Mouse (Mus musculus) adrenal gland, adult 8-10 months (tissue): ENCODE measurements around the gene Trappc12. TPM values are rescaled to one million over a fixed set of nuclear protein-coding genes. Genes with fewer than 3 reads are reported as not detected.

Source experiments
- DNase-seq: peaks from one replicate; pipeline ENCODE4 v3.0.0; 2022
- microRNA-seq, 2 experiments: library from miRNA; unstranded; fragments of <30 nt; microRNA quantifications; one replicate each; pipeline ENCODE4 v1.2.0; 2022
- total RNA-seq, 4 experiments: library from RNA; stranded (reverse); gene quantifications; 2 replicates each; pipeline ENCODE4 v1.2.4; 2022

Gene Trappc12
- total RNA-seq, 4 experiments from 2014 or later = 41.7 to 51.0 (median 46.9) TPM

DNA sequence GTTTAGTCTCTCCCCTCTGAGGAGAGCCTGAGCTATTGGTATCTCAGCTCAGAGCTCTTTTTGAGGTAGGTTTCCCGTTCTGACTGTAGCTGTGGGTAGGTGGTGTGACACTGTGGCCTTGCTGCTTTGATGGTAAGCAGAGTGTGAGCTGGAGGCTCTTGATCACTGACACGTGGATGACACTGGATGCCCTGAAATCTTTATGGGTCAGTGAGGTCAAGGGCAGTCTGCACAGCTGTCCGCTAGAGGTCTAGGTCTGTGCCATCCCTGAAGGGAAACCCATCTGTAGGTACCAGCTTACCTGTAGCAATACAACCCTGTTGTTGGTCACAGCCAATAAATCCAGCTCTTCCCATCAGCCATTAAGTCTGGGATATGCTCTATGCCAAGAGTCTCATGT lies 64.5 kb downstream of the Trappc12 start:
- no peak for DNase-seq

DNA sequence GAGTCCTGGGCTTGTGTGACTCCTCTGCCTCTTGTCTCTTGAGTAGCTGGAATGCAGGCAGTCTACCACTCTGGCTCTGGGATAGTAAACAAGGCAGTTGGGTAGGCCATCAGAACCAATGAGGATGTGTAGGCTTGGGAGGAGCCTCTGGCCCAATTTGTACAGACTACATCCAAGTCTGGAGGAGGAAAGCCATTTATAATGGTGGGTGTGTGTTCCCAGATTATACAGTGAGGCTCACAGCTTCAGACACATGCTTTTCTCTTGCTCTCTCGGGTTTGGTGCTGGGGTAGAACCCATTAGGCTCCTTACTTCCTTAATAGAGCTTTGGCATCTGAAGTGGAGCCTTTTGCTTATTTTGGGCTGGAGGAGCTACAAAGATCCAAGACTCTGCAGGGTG lies 65.6 kb downstream of the Trappc12 start:
- DNase-seq = no peak

DNA sequence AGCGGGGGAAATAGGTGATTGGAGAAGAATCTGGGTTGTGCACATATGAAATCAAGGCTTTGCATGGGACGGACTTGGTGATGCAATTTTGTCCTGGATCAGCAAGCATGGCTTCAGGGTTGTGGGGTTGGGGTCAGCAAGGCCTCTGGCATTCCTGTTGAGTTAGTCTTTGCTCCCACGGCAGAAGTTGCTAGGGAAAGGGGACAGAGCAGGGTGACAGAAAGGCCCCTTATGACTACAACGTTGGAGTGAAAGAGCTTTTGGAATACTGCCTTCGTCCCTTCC lies 74.4 kb downstream of the Trappc12 start:
- DNase-seq = no peak

DNA sequence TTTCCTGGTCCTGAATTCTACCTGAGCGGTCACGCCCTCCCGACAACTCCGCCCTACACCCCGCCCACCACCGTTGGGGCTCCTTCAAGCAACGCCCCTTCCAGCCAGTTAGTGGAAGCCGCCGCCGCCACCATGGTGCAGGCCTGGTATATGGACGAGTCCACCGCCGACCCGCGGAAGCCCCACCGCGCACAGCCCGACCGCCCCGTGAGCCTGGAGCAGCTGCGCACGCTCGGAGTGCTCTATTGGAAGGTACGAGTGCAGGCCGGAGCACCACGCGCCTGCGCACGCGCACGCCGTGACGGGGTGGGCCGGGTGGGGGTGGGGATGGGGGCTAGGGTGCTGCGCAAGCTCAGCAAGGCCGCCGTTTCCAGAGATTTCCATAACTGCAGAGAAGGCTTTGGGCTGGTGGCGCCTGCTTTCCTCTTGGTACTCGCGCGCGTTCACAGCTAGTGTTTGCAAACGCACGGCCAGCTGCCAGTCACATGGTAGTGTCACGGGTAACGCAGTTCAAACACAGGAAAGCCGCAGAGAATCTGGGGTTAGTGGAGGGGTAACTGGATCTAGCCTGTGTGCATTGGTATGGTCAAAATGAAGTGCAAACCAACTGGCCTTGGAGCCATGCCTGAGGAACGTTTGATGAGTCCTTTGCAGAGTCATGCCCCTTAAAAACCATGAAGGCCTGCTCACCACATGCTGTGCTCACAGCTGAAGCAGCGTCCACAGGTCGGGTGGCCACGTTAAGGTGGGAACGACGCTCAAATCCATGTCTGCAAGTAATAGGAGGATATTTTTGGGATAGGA lies 74.9 kb downstream of the Trappc12 start, which contains the start of gene Adi1:
Gene Adi1 (plus strand): TSS at position 111 of the 804 bp plus-strand sequence.
- peak; percentile 76 for DNase-seq

DNA sequence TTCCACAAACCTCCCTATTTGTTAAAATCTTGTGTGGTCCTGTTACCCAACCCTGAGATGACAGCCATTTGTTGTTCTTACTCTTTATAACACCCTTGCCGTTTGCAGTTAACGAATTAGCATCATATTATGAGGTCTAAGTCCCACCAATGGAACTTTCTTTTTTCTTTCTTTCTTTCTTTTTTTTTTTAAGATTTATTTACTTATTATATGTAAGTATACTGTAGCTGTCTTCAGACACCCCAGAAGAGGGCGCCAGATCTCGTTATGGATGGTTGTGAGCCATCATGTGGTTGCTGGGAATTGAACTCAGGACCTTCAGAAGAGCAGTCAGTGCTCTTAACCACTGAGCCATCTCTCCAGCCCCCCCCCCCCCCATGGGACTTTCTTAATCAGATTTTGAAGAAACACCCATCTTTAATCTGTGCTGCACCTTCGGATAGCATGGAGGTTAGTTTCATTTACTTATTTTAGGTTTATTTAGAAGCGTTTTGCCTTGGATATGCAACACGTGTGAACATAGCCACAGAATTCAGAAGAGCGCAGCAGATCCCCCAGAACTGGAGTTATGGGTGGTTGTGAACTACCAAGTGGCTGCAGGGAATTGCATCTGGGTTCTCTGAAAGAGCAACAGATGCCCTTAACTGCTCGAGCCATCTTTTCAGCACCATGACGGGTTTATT lies 76.1 kb downstream of the Trappc12 start:
- no peak for DNase-seq

DNA sequence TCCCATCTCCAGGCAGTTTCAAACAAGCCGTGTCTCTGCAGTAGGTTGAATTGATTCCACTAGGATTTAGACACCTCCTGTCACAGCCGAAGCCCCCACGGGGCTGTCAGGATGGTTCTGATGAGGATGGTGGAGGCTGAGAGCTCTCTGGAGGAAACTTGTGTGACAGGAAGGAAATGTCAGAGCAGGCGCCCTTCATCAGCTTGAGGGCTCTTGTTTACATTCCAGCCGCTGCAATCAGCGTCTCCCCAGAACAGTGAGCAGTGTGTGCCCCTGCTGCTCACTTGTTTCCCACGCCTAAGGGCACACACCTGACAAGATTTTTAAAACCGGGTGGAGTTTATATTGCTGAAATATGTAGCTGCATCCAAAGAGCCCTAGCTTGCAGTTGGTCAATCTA lies 83.0 kb downstream of the Trappc12 start:
- no peak for DNase-seq

DNA sequence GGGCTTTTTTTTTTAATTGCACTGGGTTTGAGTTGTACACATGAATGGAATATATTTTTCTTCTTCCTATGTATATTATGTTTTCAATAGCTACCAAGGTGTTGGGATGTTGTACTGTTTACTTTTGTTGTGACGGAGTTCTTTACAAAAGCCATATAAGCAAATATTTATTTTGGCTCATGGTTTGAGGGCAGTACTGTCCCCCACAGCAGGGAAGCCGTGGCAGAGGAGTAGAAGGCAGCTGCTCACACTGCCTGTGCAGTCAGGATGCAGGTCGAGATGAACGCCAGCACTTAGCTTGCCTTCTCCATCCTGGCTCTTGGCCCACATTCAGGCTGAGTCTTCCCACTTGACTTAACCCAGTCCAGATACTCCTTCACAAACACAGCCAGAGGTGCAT lies 83.5 kb downstream of the Trappc12 start:
- DNase-seq = no peak

DNA sequence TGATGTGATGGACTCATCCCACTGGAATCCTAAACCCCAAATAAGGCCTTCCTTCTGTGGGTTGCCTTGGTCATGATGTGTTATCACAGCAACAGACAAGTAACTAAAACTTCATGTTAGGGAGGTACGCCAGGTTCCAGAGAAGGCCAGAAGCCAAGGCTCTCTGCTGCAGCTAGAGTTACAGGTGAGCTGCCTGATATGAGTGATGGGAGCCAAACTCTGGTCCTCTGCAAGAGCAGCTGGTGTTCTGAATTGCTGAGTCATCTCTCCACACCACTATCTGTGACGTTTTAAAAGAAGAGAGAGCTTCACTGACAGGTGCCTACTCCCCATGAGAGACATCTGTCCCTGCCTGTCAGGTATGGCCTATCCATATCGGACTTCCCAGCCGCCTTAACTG lies 87.6 kb downstream of the Trappc12 start:
- DNase-seq = no peak

DNA sequence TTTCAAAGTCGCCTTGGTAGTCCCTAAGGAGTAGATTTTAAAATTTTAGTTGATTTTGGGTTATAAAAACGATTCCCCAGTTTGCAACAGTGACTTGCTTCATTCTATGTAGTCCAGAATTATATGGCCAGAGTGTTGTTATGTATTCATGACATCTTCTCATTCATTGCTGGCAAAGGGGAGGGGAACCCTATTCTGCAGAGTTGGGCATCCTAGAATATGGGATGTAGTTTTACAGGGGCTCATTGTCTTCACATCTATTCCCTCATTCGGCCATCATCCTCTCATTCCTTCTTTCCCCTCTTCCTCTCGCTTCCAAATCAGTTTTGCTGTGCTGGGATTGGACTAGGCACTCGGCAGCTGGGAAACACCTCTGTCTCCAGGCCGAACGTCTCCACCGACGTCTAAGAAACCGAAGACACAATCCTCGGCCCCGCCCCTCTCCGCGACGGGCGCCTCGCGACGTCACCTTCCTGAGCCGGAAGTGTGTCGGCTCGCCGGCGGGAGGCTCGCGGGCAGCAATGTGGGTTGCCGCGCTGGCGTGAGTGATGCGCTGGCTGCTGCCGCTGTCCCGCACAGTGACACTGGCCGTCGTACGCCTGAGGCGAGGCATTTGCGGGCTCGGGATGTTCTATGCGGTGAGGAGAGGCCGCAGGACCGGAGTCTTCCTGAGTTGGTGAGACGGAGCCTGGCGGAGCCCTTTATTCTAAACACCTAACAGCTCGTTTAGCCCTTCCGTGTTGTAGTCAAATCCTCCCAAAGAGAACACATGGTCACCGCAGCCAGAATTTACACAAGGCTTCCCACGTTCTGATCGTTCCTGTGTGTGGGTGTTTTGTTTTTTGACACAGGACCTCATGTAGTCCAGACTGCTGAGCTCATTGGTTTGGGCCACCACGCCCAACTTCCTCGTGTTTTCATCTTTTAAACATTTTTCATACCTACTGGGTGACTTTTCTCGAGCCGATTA lies 100.8 kb downstream of the Trappc12 start, which contains the start of gene Rnaseh1:
Gene Rnaseh1 (plus strand): TSS at position 462 of the 970 bp plus-strand sequence.
- peak; percentile 81 for DNase-seq

Small RNA genes within 50 kb of the gene (microRNA-seq; reads per million reads assigned to microRNA genes)
- 0.18 to 0.67 reads per million in 2 experiments for gene Mir6937

Other genes with a start within 250 kb of the Trappc12 start
- gene Dcdc2c, start 198.1 kb downstream of the Trappc12 start, total RNA-seq = under 1 TPM in 3 of 4 experiments, not detected in 1; 0.27 to 0.55 (median 0.35) TPM
- gene Allc, start 167.9 kb downstream of the Trappc12 start, total RNA-seq = not detected
- 1 to 10 TPM; 3.9 to 10.0 (median 7.3) TPM for gene Colec11, start 127.1 kb downstream of the Trappc12 start, total RNA-seq
- 100 to 1,000 TPM; 394 to 492 (median 461) TPM for gene Rps7, start 114.5 kb downstream of the Trappc12 start, total RNA-seq
- gene Rnaseh1, start 100.9 kb downstream of the Trappc12 start, total RNA-seq = 10 to 100 TPM; 14.0 to 20.1 (median 17.2) TPM
- gene Adi1, start 75.2 kb downstream of the Trappc12 start, total RNA-seq = 100 to 1,000 TPM in 1 of 4 experiments, 10 to 100 TPM in 3; 83.4 to 109 (median 96.9) TPM
- 10 to 100 TPM; 25.6 to 27.2 (median 26.4) TPM for gene Eipr1, start 1.3 kb upstream of the Trappc12 start, total RNA-seq